ENCODE assay signal across 8 mouse cellular contexts in genomic region chr7:142470808-142471413, GRCm38 (mm10). TPM values are rescaled to one million over a fixed set of nuclear protein-coding genes. Genes with fewer than 3 reads are reported as not detected.
DNase-seq lines count a peak whose midpoint lies in the region; ATAC-seq and TF ChIP-seq lines count a peak whose summit lies in the region.

No protein-coding gene starts in this region.

- peaks cover 29% of the 10 kb centered on the region for H3K4me1 ChIP-seq in lung, embryonic 14.5 days (ENCODE audit: insufficient read depth)
- H3K4me1 ChIP-seq in heart, embryonic 13.5 days = peaks cover 61% of the 10 kb centered on the region
- H3K4me1 ChIP-seq in limb, embryonic 12.5 days (replicated peaks) = peaks cover 46% of the 10 kb centered on the region

- H3K4me2 ChIP-seq in lung, embryonic 14.5 days = peak overlapping the region; percentile 61
- H3K4me2 ChIP-seq in heart, embryonic 13.5 days = peak overlapping the region; percentile 55; the same call in 1 of the 2 replicates
- H3K4me2 ChIP-seq in limb, embryonic 12.5 days = no peak overlapping the region

- peak overlapping the region; percentile 97 for H3K27ac ChIP-seq in lung, embryonic 14.5 days (ENCODE audit: low read depth)
- peak overlapping the region; percentile 99 for H3K27ac ChIP-seq in heart, embryonic 13.5 days (replicated peaks)
- H3K27ac ChIP-seq in limb, embryonic 12.5 days = peak overlapping the region; percentile 90

- DNase-seq in lung, embryonic 14.5 days = peak; percentile 91
- DNase-seq in lung, postnatal 25 days (ENCODE audit: low spot score) = no peak
- peak; percentile 82 for DNase-seq in embryo, embryonic 10.5 days (ENCODE audit: low spot score)
- peak; percentile 76 for DNase-seq in ovary, adult 18-20 months (ENCODE audit: low spot score)
- DNase-seq in left cerebral cortex, adult 18-20 months (ENCODE audit: low spot score in 2 of 2) = no peak
- DNase-seq in cerebellum, adult 18-20 months = no peak

- no peak overlapping the region for H3K4me3 ChIP-seq in lung, embryonic 14.5 days (ENCODE audit: low read depth, low read length)
- H3K4me3 ChIP-seq in heart, embryonic 13.5 days = no peak overlapping the region
- H3K4me3 ChIP-seq in limb, embryonic 12.5 days (replicated peaks) = no peak overlapping the region

- H3K36me3 ChIP-seq in lung, embryonic 14.5 days (ENCODE audit: insufficient read depth) = no peaks in the 10 kb centered on the region
- no peaks in the 10 kb centered on the region for H3K36me3 ChIP-seq in heart, embryonic 13.5 days
- H3K36me3 ChIP-seq in limb, embryonic 12.5 days = no peaks in the 10 kb centered on the region

- H3K9me3 ChIP-seq in lung, embryonic 14.5 days (ENCODE audit: low read depth, low read length) = no peaks in the 10 kb centered on the region
- H3K9me3 ChIP-seq in heart, embryonic 13.5 days = no peaks in the 10 kb centered on the region
- no peaks in the 10 kb centered on the region for H3K9me3 ChIP-seq in limb, embryonic 12.5 days

- 10% methylated on average over 4 of the region's 4 CpGs for whole genome bisulfite sequencing in lung, embryonic 14.5 days
- WGBS in heart, embryonic 13.5 days = 13% methylated on average over 4 of the region's 4 CpGs
- WGBS in limb, embryonic 12.5 days = 21% methylated on average over 4 of the region's 4 CpGs

- no peak overlapping the region for H3K9ac ChIP-seq in lung, embryonic 14.5 days
- peak overlapping the region; percentile 81 for H3K9ac ChIP-seq in heart, embryonic 13.5 days
- no peak overlapping the region for H3K9ac ChIP-seq in limb, embryonic 12.5 days (replicated peaks)

- H3K27me3 ChIP-seq in lung, embryonic 14.5 days (ENCODE audit: insufficient read depth, low read length) = no peaks in the 10 kb centered on the region
- H3K27me3 ChIP-seq in heart, embryonic 13.5 days (replicated peaks) = no peaks in the 10 kb centered on the region
- H3K27me3 ChIP-seq in limb, embryonic 12.5 days = no peaks in the 10 kb centered on the region

- TF ChIP-seq CTCF in lung, embryonic 14.5 days (IDR thresholded peaks at IDR 0.05; ENCODE audit: low read depth) = no peak

- ATAC-seq in lung, embryonic 14.5 days (ENCODE audit: insufficient read depth) = peak; percentile 75
- ATAC-seq in heart, embryonic 13.5 days (ENCODE audit: extremely low read depth, insufficient number of reproducible peaks, low FRiP score, low TSS enrichment) = no peak; the same call in 1 of the 2 replicates
- ATAC-seq in limb, embryonic 12.5 days (ENCODE audit: insufficient number of reproducible peaks, insufficient read depth, low FRiP score, low TSS enrichment, low read depth) = 0 out of 2 replicates have a peak, but pooled peaks have one; percentile 21

RNA-seq across cellular contexts. Expression of gene Lsp1, which starts 10.3 kb away (rescaled TPM):
- 98.0 and 99.6 TPM in 2 replicates for polyA plus RNA-seq in lung, embryonic 14.5 days (2014; fragmentation: Nextera tagmentation; extraction: Ambion mirVana)
- 51.0 and 54.6 TPM in 2 replicates for polyA plus RNA-seq in heart, embryonic 13.5 days (2015; fragmentation: Nextera tagmentation; extraction: Ambion mirVana)
- 30.2 and 30.3 TPM in 2 replicates for polyA plus RNA-seq in limb, embryonic 12.5 days (2016; fragmentation: Nextera tagmentation; extraction: Ambion mirVana)
- 1 to 10 TPM; 4.2 to 5.7 TPM for total RNA-seq in left cerebral cortex, adult 18-20 months (2021)

RNA-seq across cellular contexts. Expression of gene Tnnt3, which starts 27.7 kb away (rescaled TPM):
- polyA plus RNA-seq in lung, embryonic 14.5 days (2014; fragmentation: Nextera tagmentation; extraction: Ambion mirVana) = 1.5 and 2.5 TPM in 2 replicates
- 4.0 and 5.4 TPM in 2 replicates for polyA plus RNA-seq in heart, embryonic 13.5 days (2015; fragmentation: Nextera tagmentation; extraction: Ambion mirVana)
- polyA plus RNA-seq in limb, embryonic 12.5 days (2016; fragmentation: Nextera tagmentation; extraction: Ambion mirVana) = 14.3 and 17.3 TPM in 2 replicates
- not detected for total RNA-seq in left cerebral cortex, adult 18-20 months (2021)

RNA-seq across cellular contexts. Expression of gene Tnni2, which starts 29.3 kb away (rescaled TPM):
- polyA plus RNA-seq in lung, embryonic 14.5 days (2014; fragmentation: Nextera tagmentation; extraction: Ambion mirVana) = 0.86 and 1.6 TPM in 2 replicates
- 34.8 and 41.9 TPM in 2 replicates for polyA plus RNA-seq in heart, embryonic 13.5 days (2015; fragmentation: Nextera tagmentation; extraction: Ambion mirVana)
- polyA plus RNA-seq in limb, embryonic 12.5 days (2016; fragmentation: Nextera tagmentation; extraction: Ambion mirVana) = 14.4 and 15.3 TPM in 2 replicates
- total RNA-seq in left cerebral cortex, adult 18-20 months (2021) = under 1 TPM in 1 of 2 experiments, not detected in 1; 0.44 TPM

RNA-seq across cellular contexts. Expression of gene Syt8, which starts 36.3 kb away (rescaled TPM):
- not detected in 2 replicates for polyA plus RNA-seq in lung, embryonic 14.5 days (2014; fragmentation: Nextera tagmentation; extraction: Ambion mirVana)
- polyA plus RNA-seq in heart, embryonic 13.5 days (2015; fragmentation: Nextera tagmentation; extraction: Ambion mirVana) = 0.19 and 0.41 TPM in 2 replicates
- 0.60 TPM in 1 of 2 replicates, not detected in the other for polyA plus RNA-seq in limb, embryonic 12.5 days (2016; fragmentation: Nextera tagmentation; extraction: Ambion mirVana)
- not detected for total RNA-seq in left cerebral cortex, adult 18-20 months (2021)

Comparison
In these comparisons a context has a peak if more than half of its experiments do, and no peak if none do; other contexts are left out.
1. DNase-seq: peak in lung, embryonic 14.5 days (single experiment), embryo, embryonic 10.5 days (single experiment) and ovary, adult 18-20 months (single experiment); none in lung, postnatal 25 days (single experiment), left cerebral cortex, adult 18-20 months (0 of 2) and cerebellum, adult 18-20 months (0 of 2).
2. Peak in every context shown above with its lines, with median percentiles within 50 percentile points of each other: H3K27ac ChIP-seq.